Comparison of ENCODE assay signal across 22 mouse cellular contexts in the genomic region with DNA sequence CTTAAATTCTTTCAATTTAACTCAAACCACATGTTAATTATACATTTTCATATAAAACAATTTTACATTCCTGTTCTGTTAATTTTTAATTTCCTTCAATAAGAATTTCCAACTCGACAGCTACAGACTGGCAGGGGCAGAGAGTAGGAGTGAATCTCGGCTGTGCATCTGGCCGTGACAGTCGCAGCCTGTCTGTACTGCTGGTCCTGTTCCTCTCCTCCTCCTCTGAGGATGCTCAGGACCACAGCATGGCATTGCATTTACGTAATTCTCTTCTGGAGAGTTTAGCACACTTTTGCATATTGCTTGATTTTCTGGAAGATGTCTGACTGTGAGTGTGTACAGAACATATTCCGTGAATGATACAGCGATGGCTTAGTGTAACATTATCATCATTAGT.
DNase-seq lines count a peak whose midpoint lies in the region; ATAC-seq lines count a peak whose summit lies in the region.
"Had no signal": no experiment of that assay in that cellular context is flagged by ENCODE, and none has a peak within 500 bp of the region (broad histone marks: within the 10 kb centered on the region; RNA-seq: fewer than 3 reads in every experiment).

No protein-coding gene starts in this region.

- ATAC-seq in kidney, embryonic 14.5 days (ENCODE audit: low FRiP score, low TSS enrichment) = peak; percentile 80; the same call in 1 of the 2 replicates
- ATAC-seq: forebrain, embryonic 13.5 days had no signal

- H3K4me1 ChIP-seq in kidney, embryonic 14.5 days (ENCODE audit: control insufficient read depth, insufficient read depth, low read length) = no peaks in the 10 kb centered on the region
- H3K4me1 ChIP-seq: embryonic facial prominence, embryonic 12.5 days; forebrain, embryonic 13.5 days had no signal

- no peak for DNase-seq in kidney, postnatal 14 days
- peak; percentile 53 for DNase-seq in right cerebral cortex, adult 18-20 months
- no peak for DNase-seq in right cerebral cortex, postnatal 4 days
- DNase-seq in layer of hippocampus, adult 8-10 months (ENCODE audit: low spot score in 2 of 2) = peak; percentile 74
- peak; percentile 67 for DNase-seq in telencephalon, adult 2 months (ENCODE audit: low read depth, low spot score)
- DNase-seq in cerebellum, adult 9-11 months = no peak
- DNase-seq: adrenal gland, adult 2 months; cerebellum, adult 9-10 months; gastrocnemius, postnatal 10 days; heart, adult 11 months; liver, embryonic 13.5 days; lung, embryonic 14.5 days; lung, postnatal 36 days had no signal

- H3K36me3 ChIP-seq in kidney, embryonic 14.5 days (ENCODE audit: control insufficient read depth, insufficient read depth, low read length) = no peaks in the 10 kb centered on the region
- H3K36me3 ChIP-seq: embryonic facial prominence, embryonic 12.5 days; liver, embryonic 13.5 days had no signal

- WGBS in kidney, embryonic 14.5 days = 59% methylated on average over 7 of the region's 7 CpGs

- H3K27ac ChIP-seq in kidney, embryonic 14.5 days (ENCODE audit: low read depth, low read length) = no peak overlapping the region
- H3K27ac ChIP-seq: embryonic facial prominence, embryonic 12.5 days; forebrain, embryonic 13.5 days; heart, embryonic 13.5 days; hindbrain, embryonic 14.5 days; kidney, embryonic 15.5 days; limb, embryonic 13.5 days; liver, embryonic 13.5 days had no signal

- H3K4me3 ChIP-seq in kidney, embryonic 14.5 days (ENCODE audit: low read length) = no peak overlapping the region
- H3K4me3 ChIP-seq: embryonic facial prominence, embryonic 12.5 days; erythroblast, embryonic 14.5 days; forebrain, embryonic 13.5 days; heart, embryonic 13.5 days; kidney, embryonic 15.5 days; limb, embryonic 13.5 days; liver, embryonic 13.5 days had no signal

- no peak overlapping the region for H3K4me2 ChIP-seq in kidney, embryonic 14.5 days (replicated peaks; ENCODE audit: low read depth, low read length)
- H3K4me2 ChIP-seq: embryonic facial prominence, embryonic 12.5 days; forebrain, embryonic 13.5 days; heart, embryonic 13.5 days; hindbrain, embryonic 14.5 days; kidney, embryonic 15.5 days; limb, embryonic 13.5 days; liver, embryonic 13.5 days; lung, embryonic 14.5 days; midbrain, embryonic 11.5 days had no signal

- no peaks in the 10 kb centered on the region for H3K9me3 ChIP-seq in kidney, embryonic 14.5 days (ENCODE audit: control insufficient read depth, low read length)
- H3K9me3 ChIP-seq: embryonic facial prominence, embryonic 12.5 days; forebrain, embryonic 13.5 days; heart, embryonic 13.5 days; limb, embryonic 13.5 days; liver, embryonic 13.5 days had no signal

- no peak overlapping the region for H3K9ac ChIP-seq in kidney, embryonic 14.5 days (ENCODE audit: low read depth, low read length)
- H3K9ac ChIP-seq: embryonic facial prominence, embryonic 12.5 days; forebrain, embryonic 13.5 days; heart, embryonic 13.5 days; hindbrain, embryonic 14.5 days; kidney, embryonic 15.5 days; limb, embryonic 13.5 days; liver, embryonic 13.5 days; lung, embryonic 14.5 days had no signal

- H3K27me3 ChIP-seq in kidney, embryonic 14.5 days (ENCODE audit: control insufficient read depth, insufficient read depth, low read length) = no peaks in the 10 kb centered on the region
- H3K27me3 ChIP-seq: embryonic facial prominence, embryonic 12.5 days; forebrain, embryonic 13.5 days; heart, embryonic 13.5 days; kidney, embryonic 15.5 days; limb, embryonic 13.5 days; liver, embryonic 13.5 days had no signal

Comparison
In these comparisons a context has a peak if more than half of its experiments do, and no peak if none do; other contexts are left out.
1. DNase-seq: peak in right cerebral cortex, adult 18-20 months (single experiment), layer of hippocampus, adult 8-10 months (2 of 2) and telencephalon, adult 2 months (single experiment); none in kidney, postnatal 14 days (single experiment), right cerebral cortex, postnatal 4 days (single experiment) and cerebellum, adult 9-11 months (single experiment).